9 mouse cellular contexts compared by ENCODE assay signal in the genomic region with DNA sequence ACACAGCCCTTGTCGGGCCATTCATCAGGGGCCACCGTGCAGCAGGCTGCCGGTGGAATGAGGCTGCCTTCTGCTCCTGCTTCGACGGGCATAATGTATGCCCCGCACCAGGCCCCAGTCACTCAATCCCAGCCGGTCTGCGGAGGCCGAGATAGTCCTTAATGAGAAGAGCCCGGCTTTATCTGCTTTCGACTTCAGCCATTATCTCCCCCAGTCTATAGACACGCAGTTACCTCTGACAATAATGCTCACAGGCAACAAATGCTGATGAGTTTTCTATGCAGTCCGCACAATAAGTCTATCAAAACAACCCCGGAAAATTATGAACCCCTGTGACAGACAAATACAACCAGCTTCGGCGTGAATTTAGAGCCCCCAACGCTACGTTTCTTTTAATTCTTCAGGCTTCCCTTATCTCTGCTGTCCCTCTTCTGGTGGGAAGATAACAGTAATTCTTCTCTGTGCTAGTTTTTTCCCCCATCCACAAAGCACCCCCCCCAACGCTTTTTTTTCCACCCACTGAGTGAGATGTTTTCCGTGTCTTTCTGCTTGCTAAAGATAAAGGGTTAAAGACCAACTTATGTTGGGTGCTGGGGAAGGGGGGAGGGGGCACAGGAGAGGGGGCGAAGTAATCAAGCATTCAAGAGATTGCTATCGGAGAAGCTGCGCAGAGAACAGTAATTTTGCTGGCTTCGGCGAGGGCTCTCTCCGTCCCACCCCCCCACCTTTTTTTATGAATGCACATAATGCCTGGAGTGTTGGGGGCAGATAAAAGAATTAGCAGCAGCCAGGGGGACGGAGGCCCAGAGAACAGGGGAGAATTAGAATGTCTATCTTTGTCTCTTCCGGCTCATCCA.
DNase-seq lines count a peak whose midpoint lies in the region; ATAC-seq and TF ChIP-seq lines count a peak whose summit lies in the region.
"Had no signal": no experiment of that assay in that cellular context is flagged by ENCODE, and none has a peak within 500 bp of the region (broad histone marks: within the 10 kb centered on the region; RNA-seq: fewer than 3 reads in every experiment).

No protein-coding gene starts in this region.

- no peak for TF ChIP-seq POLR2A in limb, embryonic 14.5 days (IDR thresholded peaks at IDR 0.05; ENCODE audit: borderline replicate concordance, extremely low read depth, insufficient read depth, insufficient read length)

- H3K36me3 ChIP-seq in megakaryocyte, embryonic 14.5 days (replicated peaks; ENCODE audit: low read length), result no peaks in the 10 kb centered on the region
- no peaks in the 10 kb centered on the region for H3K36me3 ChIP-seq in embryonic facial prominence, embryonic 14.5 days (ENCODE audit: control insufficient read depth, insufficient read depth, low read length)
- H3K36me3 ChIP-seq in limb, embryonic 14.5 days (ENCODE audit: control insufficient read depth, insufficient read depth, low read length), result no peaks in the 10 kb centered on the region
- H3K36me3 ChIP-seq in neural tube, embryonic 15.5 days, result no peaks in the 10 kb centered on the region

- no peak for ATAC-seq in megakaryocyte, adult 5-6 weeks (ENCODE audit: poor library complexity, severe bottlenecking)
- no peak for ATAC-seq in embryonic facial prominence, embryonic 14.5 days (ENCODE audit: low read depth)
- no peak for ATAC-seq in limb, embryonic 14.5 days (ENCODE audit: low FRiP score, low read depth)
- ATAC-seq in neural tube, embryonic 15.5 days (ENCODE audit: low FRiP score), result peak; percentile 28; the same call in 1 of the 2 replicates
- ATAC-seq in CD4-positive, CD25-positive, alpha-beta regulatory T cell, adult 4 months, result no peak

- peak overlapping the region; percentile 57 for H3K4me3 ChIP-seq in megakaryocyte, embryonic 14.5 days (replicated peaks)
- no peak overlapping the region for H3K4me3 ChIP-seq in embryonic facial prominence, embryonic 14.5 days (ENCODE audit: low read depth, low read length)
- H3K4me3 ChIP-seq in limb, embryonic 14.5 days (replicated peaks; ENCODE audit: low read length), result no peak overlapping the region
- H3K4me3 ChIP-seq in neural tube, embryonic 15.5 days (replicated peaks), result no peak overlapping the region

- H3K4me1 ChIP-seq in megakaryocyte, embryonic 14.5 days, result peaks cover 14% of the 10 kb centered on the region
- no peaks in the 10 kb centered on the region for H3K4me1 ChIP-seq in embryonic facial prominence, embryonic 14.5 days (ENCODE audit: control insufficient read depth, insufficient read depth, low read length)
- H3K4me1 ChIP-seq in limb, embryonic 14.5 days (ENCODE audit: control insufficient read depth, insufficient read depth, low read length), result no peaks in the 10 kb centered on the region; the same call in 1 of the 2 replicates
- peaks cover 29% of the 10 kb centered on the region for H3K4me1 ChIP-seq in neural tube, embryonic 15.5 days

- 14% methylated on average over 28 of the region's 28 CpGs for WGBS in embryonic facial prominence, embryonic 14.5 days
- 13% methylated on average over 28 of the region's 28 CpGs for WGBS in limb, embryonic 14.5 days
- WGBS in neural tube, embryonic 15.5 days, result 5% methylated on average over 28 of the region's 28 CpGs

- H3K9ac ChIP-seq in embryonic facial prominence, embryonic 14.5 days (ENCODE audit: low read depth, low read length), result no peak overlapping the region
- no peak overlapping the region for H3K9ac ChIP-seq in limb, embryonic 14.5 days (ENCODE audit: low read depth, low read length, severe bottlenecking)
- H3K9ac ChIP-seq in neural tube, embryonic 15.5 days (replicated peaks), result no peak overlapping the region; the same call in 1 of the 2 replicates

- peaks cover 71% of the 10 kb centered on the region for H3K27me3 ChIP-seq in megakaryocyte, embryonic 14.5 days (replicated peaks)
- H3K27me3 ChIP-seq in embryonic facial prominence, embryonic 14.5 days (replicated peaks; ENCODE audit: control insufficient read depth, insufficient read depth, low read length), result peaks cover 20% of the 10 kb centered on the region
- H3K27me3 ChIP-seq in limb, embryonic 14.5 days (ENCODE audit: control insufficient read depth, insufficient read depth, low read length), result peaks cover 25% of the 10 kb centered on the region; the same call in 1 of the 2 replicates
- H3K27me3 ChIP-seq in neural tube, embryonic 15.5 days (replicated peaks), result peaks cover 12% of the 10 kb centered on the region; the same call in 1 of the 2 replicates

- DNase-seq in embryonic facial prominence, embryonic 14.5 days (ENCODE audit: low spot score), result no peak
- DNase-seq in limb, embryonic 14.5 days (ENCODE audit: low spot score), result no peak
- no peak for DNase-seq in layer of hippocampus, postnatal 25 days (ENCODE audit: extremely low spot score in 1 of 2, low spot score in 1 of 2)
- no peak for DNase-seq in left cerebral cortex, adult 18-20 months (ENCODE audit: low spot score in 2 of 2)
- DNase-seq: kidney, postnatal 36 days had no signal

- peak overlapping the region; percentile 27 for H3K4me2 ChIP-seq in embryonic facial prominence, embryonic 14.5 days (ENCODE audit: low read depth, low read length)
- 0 out of 2 replicates have a peak overlapping the region, but pooled peaks have one; percentile 3 for H3K4me2 ChIP-seq in limb, embryonic 14.5 days (replicated peaks; ENCODE audit: low read depth, low read length, severe bottlenecking)
- H3K4me2 ChIP-seq in neural tube, embryonic 15.5 days, result peak overlapping the region; percentile 40

- no peak overlapping the region for H3K27ac ChIP-seq in embryonic facial prominence, embryonic 14.5 days (replicated peaks; ENCODE audit: low read depth, low read length)
- no peak overlapping the region for H3K27ac ChIP-seq in limb, embryonic 14.5 days (replicated peaks; ENCODE audit: low read depth, low read length)
- H3K27ac ChIP-seq in neural tube, embryonic 15.5 days (replicated peaks), result peak overlapping the region; percentile 74

- H3K9me3 ChIP-seq in megakaryocyte, embryonic 14.5 days, result peaks cover 11% of the 10 kb centered on the region
- H3K9me3 ChIP-seq in embryonic facial prominence, embryonic 14.5 days (ENCODE audit: control insufficient read depth, low read length), result no peaks in the 10 kb centered on the region
- no peaks in the 10 kb centered on the region for H3K9me3 ChIP-seq in limb, embryonic 14.5 days (ENCODE audit: control insufficient read depth, low read length)
- H3K9me3 ChIP-seq in neural tube, embryonic 15.5 days (replicated peaks), result no peaks in the 10 kb centered on the region
